Mouse (Mus musculus): ENCODE measurements around the gene Klk8. TPM values are rescaled to one million over a fixed set of nuclear protein-coding genes. Genes with fewer than 3 reads are reported as not detected.

Klk8 gene
- polyA plus RNA-seq, 1 experiment from 2014 or later = not detected

DNA sequence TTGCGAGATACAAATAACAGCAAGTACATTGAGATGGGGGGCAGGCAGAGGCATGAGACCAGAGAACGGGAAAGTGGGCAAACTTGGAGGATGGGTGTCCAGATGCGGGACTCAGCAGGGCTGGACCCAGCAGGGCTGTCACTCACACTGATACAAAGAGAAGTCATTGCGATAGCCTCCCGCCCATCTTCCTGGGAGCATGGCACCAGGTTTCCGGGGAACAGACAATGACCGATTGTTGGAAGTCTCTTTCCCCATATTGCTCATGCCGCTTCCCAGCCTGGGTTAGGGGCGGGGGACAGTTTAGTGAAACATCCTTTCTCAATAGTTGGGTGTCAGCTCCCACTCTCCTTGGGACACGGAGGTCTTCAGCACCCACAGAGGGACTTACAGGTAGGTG lies 26.8 kb downstream of the Klk8 start, which contains the start of gene Klk6:
Gene Klk6 (plus strand): TSS at position 301 of the 400 bp plus-strand sequence.
- no peak within 1 kb of the TSS for H3K4me3 ChIP-seq (ENCODE audit: inconsistent target)
- H3K27ac ChIP-seq = no peak within 1 kb of the TSS
- no peaks in the 10 kb centered on the region for H3K79me2 ChIP-seq (ENCODE audit: inconsistent target)
- H3K36me3 ChIP-seq (ENCODE audit: inconsistent target) = no peaks in the 10 kb centered on the region
- 88% methylated on average over 9 of the region's 10 CpGs for WGBS (ENCODE audit: missing documents)

DNA sequence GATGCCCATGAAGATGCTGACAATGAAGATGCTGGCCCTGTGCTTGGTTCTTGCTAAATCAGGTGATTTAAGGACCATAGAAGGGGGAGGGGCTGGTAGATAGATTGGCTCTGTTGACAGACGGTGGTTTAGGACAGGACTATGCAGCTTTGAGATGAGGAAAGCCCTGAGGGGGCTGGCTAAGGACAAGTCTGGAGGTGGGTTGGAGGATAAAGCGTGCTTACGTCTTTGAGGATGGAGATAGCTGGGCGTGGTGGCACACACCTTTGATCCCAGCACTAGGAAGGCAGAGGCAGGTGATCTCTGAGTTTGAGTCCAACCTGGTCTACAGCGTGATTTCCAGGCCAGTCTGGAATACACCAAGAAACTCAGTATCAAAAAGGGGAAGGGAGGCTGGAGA lies 28.7 kb downstream of the Klk8 start:
- no peak overlapping the region for H3K27ac ChIP-seq
- no peaks in the 10 kb centered on the region for H3K36me3 ChIP-seq (ENCODE audit: inconsistent target)
- no peak overlapping the region for H3K4me3 ChIP-seq (ENCODE audit: inconsistent target)
- no peaks in the 10 kb centered on the region for H3K79me2 ChIP-seq (ENCODE audit: inconsistent target)
- WGBS (ENCODE audit: missing documents) = 81% methylated on average over 5 of the region's 5 CpGs

DNA sequence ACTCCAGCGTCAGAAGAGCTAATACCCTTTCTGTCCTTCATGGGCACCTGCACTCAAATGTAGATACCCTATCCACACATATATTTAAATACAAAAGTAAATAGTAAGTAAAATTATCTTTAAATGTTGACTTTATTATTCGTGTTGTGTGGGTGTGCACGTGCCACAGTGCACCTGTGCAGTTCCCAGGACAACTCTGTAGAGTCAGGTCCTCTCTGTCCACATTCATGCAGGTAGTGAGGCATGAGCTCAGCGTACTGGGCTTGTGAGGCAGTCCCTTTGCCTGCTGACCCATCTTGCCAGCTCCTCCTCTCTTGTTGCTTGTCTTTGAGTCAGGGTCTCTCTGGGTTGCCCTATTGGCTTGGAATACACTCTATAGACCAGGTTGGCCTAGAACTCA lies 30.3 kb downstream of the Klk8 start:
- WGBS (ENCODE audit: missing documents) = 91% methylated on average over 4 of the region's 4 CpGs
- Histone ChIP-seq H3K4me3 (ENCODE audit: inconsistent target) (no peak overlapping the region), H3K36me3 (ENCODE audit: inconsistent target) (no peaks in the 10 kb centered on the region), H3K27ac (no peak overlapping the region), H3K79me2 (ENCODE audit: inconsistent target) (no peaks in the 10 kb centered on the region)

DNA sequence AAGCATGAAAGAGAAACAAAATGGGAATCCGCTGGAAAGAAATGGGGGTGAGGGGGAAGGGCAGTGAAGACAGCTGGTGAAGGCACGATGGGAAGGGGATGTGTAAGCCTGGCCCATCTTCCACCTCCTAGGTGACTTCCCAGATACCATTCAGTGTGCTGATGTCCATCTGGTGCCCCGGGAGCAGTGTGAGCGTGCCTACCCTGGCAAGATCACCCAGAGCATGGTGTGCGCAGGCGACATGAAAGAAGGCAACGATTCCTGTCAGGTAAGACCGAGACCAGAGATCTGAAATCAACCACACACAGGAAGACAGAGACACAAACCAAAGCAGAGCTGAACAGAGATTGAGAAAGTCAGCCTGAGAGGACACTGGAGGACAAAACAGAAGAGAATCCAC lies 31.6 kb downstream of the Klk8 start:
- H3K36me3 ChIP-seq (ENCODE audit: inconsistent target) = no peaks in the 10 kb centered on the region
- no peaks in the 10 kb centered on the region for H3K79me2 ChIP-seq (ENCODE audit: inconsistent target)
- no peak overlapping the region for H3K27ac ChIP-seq
- no peak overlapping the region for H3K4me3 ChIP-seq (ENCODE audit: inconsistent target)
- 93% methylated on average over 8 of the region's 8 CpGs for WGBS (ENCODE audit: missing documents)

DNA sequence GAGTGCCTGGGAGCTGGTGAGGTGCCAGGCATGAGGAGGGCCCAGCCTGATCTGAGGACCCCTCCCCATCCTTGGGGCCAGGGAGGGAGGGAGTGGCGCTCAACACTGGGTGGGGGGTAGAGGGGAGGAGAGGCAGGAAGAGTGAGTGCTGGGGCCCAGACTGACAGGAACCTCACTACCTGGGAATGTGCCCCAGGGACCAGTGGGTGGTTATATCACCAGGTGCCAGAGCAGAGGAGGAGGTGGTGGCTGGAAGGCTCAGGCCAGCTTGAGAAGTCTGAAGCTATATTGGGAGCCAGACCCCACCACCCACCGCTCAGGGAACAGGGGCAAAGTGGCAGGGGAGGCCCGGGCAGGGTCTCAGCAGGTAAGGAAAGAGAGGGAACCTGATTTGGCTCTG lies 44.3 kb downstream of the Klk8 start, which contains the start of gene Klk5:
Gene Klk5 (plus strand): TSS at position 271 of the 400 bp plus-strand sequence.
- no peaks in the 10 kb centered on the region for H3K36me3 ChIP-seq (ENCODE audit: inconsistent target)
- WGBS (ENCODE audit: missing documents) = 51% methylated on average over 3 of the region's 3 CpGs

DNA sequence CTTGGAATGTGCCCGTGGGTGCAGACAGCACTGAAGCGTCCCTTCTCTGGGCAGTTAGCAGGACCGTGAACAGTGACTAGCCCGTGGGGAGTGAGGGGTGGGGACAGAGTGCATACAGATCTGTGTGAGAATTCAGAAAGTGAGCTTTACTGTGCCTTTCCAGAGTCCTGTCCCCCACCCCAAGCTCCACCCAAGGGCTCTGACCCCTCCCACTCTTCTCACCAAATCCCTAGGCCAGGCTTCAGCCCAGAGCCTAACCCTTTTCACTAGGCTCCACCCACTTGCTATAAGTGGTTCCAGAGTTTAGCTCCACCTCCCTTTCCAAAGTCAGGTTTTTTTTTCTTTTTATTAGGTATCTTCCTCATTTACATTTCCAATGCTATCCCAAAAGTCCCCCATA lies 46.4 kb downstream of the Klk8 start:
- Histone ChIP-seq H3K79me2 (ENCODE audit: inconsistent target) (no peaks in the 10 kb centered on the region), H3K36me3 (ENCODE audit: inconsistent target) (no peaks in the 10 kb centered on the region), H3K4me3 (ENCODE audit: inconsistent target) (no peak overlapping the region), H3K27ac (no peak overlapping the region)
- 89% methylated on average over 4 of the region's 4 CpGs for WGBS (ENCODE audit: missing documents)

More for the DNA sequence above, 44.3 kb downstream of the Klk8 start, which contains the start of gene Klk5:
- Histone ChIP-seq H3K27ac (no peak within 1 kb of the TSS), H3K4me3 (ENCODE audit: inconsistent target) (no peak within 1 kb of the TSS), H3K79me2 (ENCODE audit: inconsistent target) (no peaks in the 10 kb centered on the region)

DNA sequence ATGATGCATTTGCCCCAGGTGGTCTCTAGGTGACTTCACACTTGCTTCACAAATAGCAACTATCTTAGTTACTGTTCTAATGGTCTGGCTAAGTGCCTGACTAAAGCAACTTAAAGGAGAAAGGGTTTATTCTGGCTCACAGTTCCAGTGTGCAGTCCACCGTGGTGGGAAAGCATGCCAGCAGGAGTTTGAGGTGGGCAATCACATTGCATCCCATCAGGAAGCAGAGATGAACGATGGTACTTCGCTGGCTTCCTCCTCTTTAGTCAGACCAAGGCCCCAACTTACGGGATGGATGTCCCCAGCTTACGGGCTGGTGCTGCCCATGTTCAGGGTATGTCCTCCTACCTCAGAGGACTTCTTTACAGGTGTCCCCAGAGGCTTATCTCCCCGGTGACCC lies 54.2 kb downstream of the Klk8 start:
- Histone ChIP-seq H3K36me3 (ENCODE audit: inconsistent target) (no peaks in the 10 kb centered on the region), H3K79me2 (ENCODE audit: inconsistent target) (no peaks in the 10 kb centered on the region), H3K27ac (no peak overlapping the region), H3K4me3 (ENCODE audit: inconsistent target) (no peak overlapping the region)
- 85% methylated on average over 6 of the region's 6 CpGs for WGBS (ENCODE audit: missing documents)

Other genes with a start within 250 kb of the Klk8 start
- 1.5 to 2.7 TPM (median 2.5 TPM) in 3 replicates for gene Zfp658, start 235.3 kb upstream of the Klk8 start, polyA plus RNA-seq (2018)
- 1.9 to 2.7 TPM (median 2.5 TPM) in 3 replicates for gene Zfp719, start 218.0 kb upstream of the Klk8 start, polyA plus RNA-seq (2018)
- gene Zfp819, start 190.4 kb upstream of the Klk8 start, polyA plus RNA-seq (2018) = not detected in 3 replicates
- not detected in 3 replicates for gene Ceacam18, start 162.9 kb upstream of the Klk8 start, polyA plus RNA-seq (2018)
- gene Siglece, start 137.4 kb upstream of the Klk8 start, polyA plus RNA-seq (2018) = 0.73 to 2.4 TPM (median 0.83 TPM) in 3 replicates
- gene Ctu1, start 125.6 kb upstream of the Klk8 start, polyA plus RNA-seq (2018) = 2.6 to 6.7 TPM (median 4.7 TPM) in 3 replicates
- not detected in 3 replicates for gene Klk14, start 107.2 kb upstream of the Klk8 start, polyA plus RNA-seq (2018)
- gene Klk13, start 85.0 kb upstream of the Klk8 start, polyA plus RNA-seq (2018) = not detected in 3 replicates
- gene Klk12, start 28.7 kb upstream of the Klk8 start, polyA plus RNA-seq (2018) = not detected in 3 replicates
- gene Klk11, start 23.0 kb upstream of the Klk8 start, polyA plus RNA-seq (2018) = not detected in 3 replicates
- gene Klk10, start 16.5 kb upstream of the Klk8 start, polyA plus RNA-seq (2018) = not detected in 3 replicates
- not detected in 3 replicates for gene Klk9, start 5.7 kb upstream of the Klk8 start, polyA plus RNA-seq (2018)
- not detected in 3 replicates for gene Klk7, start 13.7 kb downstream of the Klk8 start, polyA plus RNA-seq (2018)
- not detected in 3 replicates for gene Klk6, start 26.9 kb downstream of the Klk8 start, polyA plus RNA-seq (2018)
- not detected in 3 replicates for gene Klk5, start 44.4 kb downstream of the Klk8 start, polyA plus RNA-seq (2018)
- gene Klk4, start 83.6 kb downstream of the Klk8 start, polyA plus RNA-seq (2018) = not detected in 3 replicates
- gene Klk15, start 136.2 kb downstream of the Klk8 start, polyA plus RNA-seq (2018) = not detected in 3 replicates
- gene Klk1b8, start 153.1 kb downstream of the Klk8 start, polyA plus RNA-seq (2018) = not detected in 3 replicates
- 0.91 to 5.8 TPM (median 2.6 TPM) in 3 replicates for gene Klk1b1, start 169.2 kb downstream of the Klk8 start, polyA plus RNA-seq (2018)
- 0.40 TPM in 1 of 3 replicates, not detected in the others for gene Klk1b9, start 178.5 kb downstream of the Klk8 start, polyA plus RNA-seq (2018)
- 8.0 to 74.1 TPM (median 17.4 TPM) in 3 replicates for gene Klk1b11, start 198.3 kb downstream of the Klk8 start, polyA plus RNA-seq (2018)
- not detected in 3 replicates for gene Klk1b26, start 214.6 kb downstream of the Klk8 start, polyA plus RNA-seq (2018)

Data from macrophage (primary cell).